Mouse (Mus musculus): Measurements from ENCODE around the gene Gm17482.

DNA sequence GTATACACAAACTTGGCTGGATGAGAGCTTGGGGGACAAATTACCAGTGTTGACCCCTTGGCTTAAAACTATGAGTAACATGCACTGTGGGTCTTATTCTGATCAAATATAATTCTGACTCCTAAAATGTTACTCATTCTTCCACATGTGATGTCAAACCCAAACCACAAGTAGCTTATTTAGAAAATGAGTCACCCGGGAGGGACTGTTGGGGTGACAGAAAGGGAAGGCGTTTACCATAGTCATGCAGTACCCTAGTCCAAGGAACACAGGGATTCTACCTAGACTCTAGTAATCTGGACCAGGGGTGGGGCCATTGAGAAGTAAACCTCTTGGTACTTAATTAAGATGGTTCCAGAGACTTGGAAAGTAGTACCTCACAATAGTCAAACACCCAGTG, 57.0 kb downstream of the Gm17482 start:
- TF ChIP-seq CTCF (IDR thresholded peaks at IDR 0.05; ENCODE audit: low read depth) (no peak), EP300 (IDR thresholded peaks at IDR 0.05; ENCODE audit: low read depth) (no peak)

Data from liver, postnatal 0 days (tissue).